Mouse (Mus musculus): ENCODE results near the gene Hdac7.

The Hdac7 gene

GRCm38 (mm10) chr15:97831987-97832640 lies 12.2 kb downstream of the Hdac7 start:
- DNase-seq (ENCODE audit: low spot score): peak; percentile 62

- peak; percentile 70 for DNase-seq (ENCODE audit: low spot score)
These were observed 12.9 kb downstream of the Hdac7 start for GRCm38 (mm10) chr15:97831242-97831986.

- no peak for DNase-seq (ENCODE audit: low spot score)
These were observed 13.5 kb downstream of the Hdac7 start for GRCm38 (mm10) chr15:97830788-97831241.

GRCm38 (mm10) chr15:97830253-97830787 lies 14.0 kb downstream of the Hdac7 start:
- DNase-seq (ENCODE audit: low spot score): no peak

GRCm38 (mm10) chr15:97829432-97829831 lies 14.9 kb downstream of the Hdac7 start:
- no peak for DNase-seq (ENCODE audit: low spot score)

- DNase-seq (ENCODE audit: low spot score): peak; percentile 79
These were observed 15.4 kb downstream of the Hdac7 start for GRCm38 (mm10) chr15:97828901-97829338.

- DNase-seq (ENCODE audit: low spot score): no peak
These were observed 16.0 kb downstream of the Hdac7 start for GRCm38 (mm10) chr15:97828221-97828842.

GRCm38 (mm10) chr15:97827401-97827800 lies 16.9 kb downstream of the Hdac7 start:
- DNase-seq (ENCODE audit: low spot score): no peak

GRCm38 (mm10) chr15:97826588-97827261 lies 17.6 kb downstream of the Hdac7 start:
- no peak for DNase-seq (ENCODE audit: low spot score)

- DNase-seq (ENCODE audit: low spot score): no peak
These were observed 18.2 kb downstream of the Hdac7 start for GRCm38 (mm10) chr15:97825941-97826587.

GRCm38 (mm10) chr15:97825071-97825940 lies 19.0 kb downstream of the Hdac7 start:
- peak; percentile 95 for DNase-seq (ENCODE audit: low spot score)

- DNase-seq (ENCODE audit: low spot score): no peak
These were observed 20.3 kb downstream of the Hdac7 start for GRCm38 (mm10) chr15:97824042-97824441.

- DNase-seq (ENCODE audit: low spot score): no peak
These were observed 20.8 kb downstream of the Hdac7 start for GRCm38 (mm10) chr15:97823479-97823878.

- DNase-seq (ENCODE audit: low spot score): peak; percentile 92
These were observed 21.6 kb downstream of the Hdac7 start for GRCm38 (mm10) chr15:97822545-97823228.

GRCm38 (mm10) chr15:97821983-97822363 lies 22.3 kb downstream of the Hdac7 start:
- no peak for DNase-seq (ENCODE audit: low spot score)

- DNase-seq (ENCODE audit: low spot score): no peak
These were observed 22.9 kb downstream of the Hdac7 start for GRCm38 (mm10) chr15:97821321-97821982.

GRCm38 (mm10) chr15:97819937-97820336 lies 24.4 kb downstream of the Hdac7 start:
- no peak for DNase-seq (ENCODE audit: low spot score)

GRCm38 (mm10) chr15:97816199-97816994 lies 27.9 kb downstream of the Hdac7 start:
- DNase-seq (ENCODE audit: low spot score): no peak

- DNase-seq (ENCODE audit: low spot score): no peak
These were observed 29.0 kb downstream of the Hdac7 start for GRCm38 (mm10) chr15:97815254-97815653.
